Mouse (Mus musculus) frontal cortex, adult (tissue): ENCODE measurements at regions not wholly inside any gene's neighbourhood (a gene's known extent, or its start where the extent isn't known, plus 50 kb on each side); places are given as distances from the start of the nearest gene placed in this dataset.

Source experiments
- ATAC-seq: cut with Nextera tagmentation; 2 replicates; pipeline ENCODE4 v1.9.2; 2017; ENCODE audit warnings: mild to moderate bottlenecking, moderate library complexity, mixed read lengths; ENCODE audit not compliant: low TSS enrichment

GRCm38 (mm10) chr7:136665901-136666300, 228.5 kb upstream of the Mgmt start:
- ATAC-seq: no peak

- ATAC-seq: no peak
Observed at GRCm38 (mm10) chr7:136666707-136667106, 227.7 kb upstream of the Mgmt start.

- ATAC-seq: no peak
Observed at GRCm38 (mm10) chr7:136670675-136671074, 223.7 kb upstream of the Mgmt start.

GRCm38 (mm10) chr7:136674159-136674558, 220.3 kb upstream of the Mgmt start:
- no peak for ATAC-seq

GRCm38 (mm10) chr7:136675041-136675440, 219.4 kb upstream of the Mgmt start:
- ATAC-seq: no peak

GRCm38 (mm10) chr7:136676104-136676503, 218.3 kb upstream of the Mgmt start:
- no peak for ATAC-seq

- ATAC-seq: no peak
Observed at GRCm38 (mm10) chr7:136676987-136677545, 217.3 kb upstream of the Mgmt start.

- ATAC-seq: no peak
Observed at GRCm38 (mm10) chr7:136689579-136689978, 204.8 kb upstream of the Mgmt start.

- no peak for ATAC-seq
Observed at GRCm38 (mm10) chr7:136706246-136706645, 188.2 kb upstream of the Mgmt start.

GRCm38 (mm10) chr7:136707200-136708003, 187.0 kb upstream of the Mgmt start:
- no peak for ATAC-seq

GRCm38 (mm10) chr7:136708004-136708435, 186.4 kb upstream of the Mgmt start:
- ATAC-seq: no peak

- ATAC-seq: no peak
Observed at GRCm38 (mm10) chr7:136710653-136711052, 183.8 kb upstream of the Mgmt start.

- ATAC-seq: no peak
Observed at GRCm38 (mm10) chr7:136712962-136713640, 181.3 kb upstream of the Mgmt start.

- ATAC-seq: no peak
Observed at GRCm38 (mm10) chr7:136727628-136728402, 166.6 kb upstream of the Mgmt start.

GRCm38 (mm10) chr7:136742171-136742570, 152.2 kb upstream of the Mgmt start:
- no peak for ATAC-seq

- no peak for ATAC-seq
Observed at GRCm38 (mm10) chr7:136745412-136745811, 149.0 kb upstream of the Mgmt start.

- ATAC-seq: no peak
Observed at GRCm38 (mm10) chr7:136751477-136751876, 142.9 kb upstream of the Mgmt start.

GRCm38 (mm10) chr7:136754821-136755220, 139.6 kb upstream of the Mgmt start:
- no peak for ATAC-seq

GRCm38 (mm10) chr7:136765026-136765425, 129.4 kb upstream of the Mgmt start:
- no peak for ATAC-seq

GRCm38 (mm10) chr7:136767231-136767630, 127.2 kb upstream of the Mgmt start:
- no peak for ATAC-seq

- ATAC-seq: no peak
Observed at GRCm38 (mm10) chr7:136780708-136781107, 113.7 kb upstream of the Mgmt start.

GRCm38 (mm10) chr7:136791162-136791561, 103.3 kb upstream of the Mgmt start:
- ATAC-seq: no peak
